Mouse (Mus musculus) kidney, adult 11 months (tissue): Measurements from ENCODE around the gene Il2ra.

ENCODE experiments used
- DNase-seq: peaks from one replicate; pipeline ENCODE4 v3.0.0; 2022

The Il2ra gene

GRCm38 (mm10) chr2:11653780-11654179 lies 11.2 kb downstream of the Il2ra start:
- no peak for DNase-seq

DNA sequence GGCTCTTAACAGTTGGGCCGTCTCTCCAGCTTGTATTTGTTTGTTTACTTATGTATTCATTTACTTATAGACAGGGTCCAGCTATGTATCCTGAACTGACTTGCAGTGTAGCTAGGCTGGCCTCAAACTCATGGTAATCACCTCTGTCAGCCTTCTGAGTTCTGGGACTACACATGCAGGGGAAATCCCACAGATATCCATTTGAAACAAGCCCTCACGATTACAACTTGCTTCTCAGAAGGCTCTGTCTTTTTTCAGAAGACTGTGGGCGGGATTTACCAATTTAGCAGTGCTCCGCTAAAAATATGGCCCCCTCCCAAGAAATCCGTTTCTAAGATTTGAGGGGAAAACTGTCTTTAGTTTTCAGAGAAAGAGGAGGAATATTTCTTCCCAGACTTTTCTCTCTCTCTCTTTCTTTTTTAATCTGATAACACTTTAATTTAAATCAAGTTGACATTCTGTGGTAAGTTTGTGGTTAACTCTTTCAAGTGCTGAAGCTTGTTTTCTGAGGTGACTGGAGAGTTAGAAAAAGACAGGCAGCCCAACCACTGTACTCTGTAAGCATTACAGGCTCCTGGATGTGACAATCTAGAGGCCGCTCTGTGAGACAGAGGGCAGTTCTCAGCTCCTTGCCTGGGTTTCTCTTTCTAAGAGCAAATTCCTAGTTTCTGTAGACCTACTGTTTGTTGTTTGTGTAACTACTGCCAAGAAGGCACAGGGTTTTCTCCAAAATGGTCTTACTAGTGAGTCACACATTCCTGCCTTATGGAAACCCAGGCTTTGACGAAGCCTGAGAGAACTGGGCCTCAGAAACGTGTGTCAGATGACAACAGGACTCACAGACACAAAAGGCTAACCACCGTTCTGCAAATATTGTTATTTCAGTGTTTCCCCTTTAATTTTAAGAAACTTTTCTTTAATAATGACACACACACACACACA lies 12.7 kb downstream of the Il2ra start:
- DNase-seq, result no peak

DNA sequence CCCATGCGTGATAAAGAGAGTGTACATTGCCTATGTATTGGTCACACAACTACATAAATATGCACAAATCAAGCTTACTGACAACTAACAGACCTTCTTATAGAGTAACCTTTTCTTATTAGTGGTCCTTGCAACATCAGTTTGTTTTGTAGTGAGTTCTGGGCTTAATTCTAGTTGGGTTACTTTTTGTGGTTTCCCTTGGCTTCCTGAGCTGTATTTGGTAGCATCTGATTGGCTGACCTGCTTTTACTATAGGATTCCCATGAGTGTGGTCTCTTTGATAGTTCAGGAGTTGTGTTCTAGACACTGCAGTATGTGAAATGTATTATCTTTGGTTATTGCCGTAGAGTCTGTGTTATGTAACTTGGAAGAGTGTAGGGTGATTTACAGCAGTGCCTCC lies 15.0 kb downstream of the Il2ra start:
- no peak for DNase-seq

GRCm38 (mm10) chr2:11659263-11659662 lies 16.7 kb downstream of the Il2ra start:
- DNase-seq, result no peak

- DNase-seq, result no peak
Observed at GRCm38 (mm10) chr2:11662143-11662906, 19.7 kb downstream of the Il2ra start.

- no peak for DNase-seq
Observed at GRCm38 (mm10) chr2:11662907-11663230, 20.3 kb downstream of the Il2ra start.

- DNase-seq, result peak; percentile 82
Observed at GRCm38 (mm10) chr2:11663961-11664360, 21.4 kb downstream of the Il2ra start.

- peak; percentile 7 for DNase-seq
Observed at GRCm38 (mm10) chr2:11664367-11664766, 21.8 kb downstream of the Il2ra start.

DNA sequence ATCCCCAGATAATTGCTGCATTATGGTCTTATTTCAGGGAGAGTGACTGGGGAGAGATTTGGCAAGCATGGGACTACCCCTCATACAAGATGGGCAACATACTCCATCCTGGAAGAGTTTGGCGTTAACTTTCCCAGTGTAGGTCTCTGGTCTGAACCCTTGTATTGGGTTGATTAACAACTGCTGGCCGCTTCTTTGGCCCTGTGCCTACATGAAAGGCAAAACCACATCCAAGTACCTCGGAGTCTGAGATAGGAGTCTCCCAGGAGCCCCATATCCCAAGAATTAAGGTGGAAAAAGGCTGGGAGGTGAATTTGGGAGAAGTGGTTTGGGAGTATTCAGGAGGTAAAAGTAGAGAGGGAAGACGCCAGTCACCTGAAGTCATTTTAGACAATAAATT lies 22.2 kb downstream of the Il2ra start:
- peak; percentile 38 for DNase-seq

- DNase-seq, result peak; percentile 56
Observed at GRCm38 (mm10) chr2:11665326-11665725, 22.7 kb downstream of the Il2ra start.

GRCm38 (mm10) chr2:11672144-11672543 lies 29.5 kb downstream of the Il2ra start:
- no peak for DNase-seq

DNA sequence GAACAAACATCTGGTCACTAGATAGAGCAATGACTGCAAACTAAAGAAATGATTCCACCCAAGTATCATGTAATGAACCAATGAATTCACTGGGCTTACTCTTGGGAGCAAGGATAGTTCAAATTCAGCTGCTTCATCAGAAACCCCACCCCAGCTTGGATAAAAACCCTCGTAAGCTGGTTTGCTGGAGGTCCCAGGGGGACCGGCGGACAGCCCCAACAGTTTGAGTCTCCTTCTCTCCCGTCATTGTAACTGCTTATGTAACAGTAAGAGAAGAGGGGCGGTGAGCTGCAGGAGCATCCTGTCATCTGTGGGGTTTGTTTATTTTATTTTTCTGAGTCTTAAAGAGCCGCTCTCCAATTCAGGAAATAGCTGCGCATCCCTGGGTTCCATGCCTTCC lies 37.0 kb downstream of the Il2ra start:
- no peak for DNase-seq

DNA sequence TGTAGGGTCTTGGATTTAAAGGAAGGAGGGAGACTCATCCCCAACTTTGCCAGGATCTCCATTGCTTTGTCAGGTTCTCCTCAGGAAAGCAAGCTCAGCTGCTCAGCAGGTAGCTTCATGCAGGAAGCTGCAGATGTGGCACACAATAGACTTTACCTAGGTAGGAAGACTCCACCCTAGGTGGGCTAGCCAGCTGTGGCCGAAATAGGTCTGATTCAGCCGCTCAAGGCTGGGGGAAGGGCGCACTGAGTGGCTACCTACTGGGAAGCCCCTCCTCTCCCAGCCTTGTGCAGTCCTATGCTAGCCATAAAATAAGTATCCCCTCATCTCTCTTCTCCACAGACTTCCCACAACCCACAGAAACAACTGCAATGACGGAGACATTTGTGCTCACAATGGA lies 40.1 kb downstream of the Il2ra start:
- DNase-seq, result no peak

- no peak for DNase-seq
Observed at GRCm38 (mm10) chr2:11686512-11686911, 43.9 kb downstream of the Il2ra start.

DNA sequence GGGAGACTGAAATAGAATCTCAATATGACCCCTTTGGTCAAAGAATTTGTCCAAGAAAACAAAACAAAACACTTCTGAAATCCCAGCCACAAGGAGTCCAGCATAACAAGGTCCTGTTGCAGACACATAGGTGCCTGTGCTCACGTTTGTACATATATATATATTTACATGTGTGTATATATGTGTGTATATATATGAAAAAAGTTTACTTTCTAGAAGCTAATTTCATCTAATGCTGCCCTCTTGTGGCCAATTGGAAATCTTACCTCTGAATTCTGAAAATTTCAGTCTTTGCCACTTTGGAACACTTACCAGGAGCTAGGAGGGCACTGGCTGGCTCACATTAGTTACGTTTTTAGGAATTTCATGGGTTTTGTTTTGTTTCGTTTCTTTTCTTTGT lies 44.8 kb downstream of the Il2ra start:
- no peak for DNase-seq

DNA sequence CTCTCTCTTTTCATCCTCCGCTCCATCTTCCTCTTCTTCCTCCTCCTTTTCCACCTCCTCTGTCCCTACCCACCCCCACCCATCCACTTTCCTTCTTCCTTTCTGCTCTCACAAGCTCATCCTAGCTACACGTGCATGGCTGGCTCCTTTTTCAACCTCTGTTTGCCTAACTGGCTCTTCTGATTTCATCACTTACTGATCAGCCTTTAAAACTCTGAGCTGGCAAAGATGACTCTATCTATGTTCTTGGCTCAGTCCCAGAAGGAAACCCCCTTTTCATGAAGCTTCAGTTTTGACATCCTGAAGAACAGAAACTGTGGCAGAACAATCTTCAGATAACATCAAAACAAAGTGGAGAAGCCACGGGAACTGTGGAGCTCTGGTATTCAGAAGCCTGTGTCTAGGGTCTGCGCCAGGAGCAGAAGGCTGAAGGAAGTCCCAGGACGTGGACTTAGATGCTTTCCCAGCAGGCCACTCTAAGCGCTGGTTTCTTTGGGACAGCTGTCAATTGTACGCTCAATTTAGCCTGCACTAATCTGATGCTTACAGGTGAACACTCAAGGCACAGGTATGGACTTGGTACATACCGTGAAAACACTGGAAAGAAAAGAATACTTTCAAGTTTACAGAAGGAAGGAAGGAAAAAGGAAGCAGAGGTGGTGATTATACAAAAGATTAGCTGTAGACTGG lies 47.7 kb downstream of the Il2ra start:
- DNase-seq, result no peak

- DNase-seq, result no peak
Observed at GRCm38 (mm10) chr2:11693352-11693751, 50.7 kb downstream of the Il2ra start.

DNA sequence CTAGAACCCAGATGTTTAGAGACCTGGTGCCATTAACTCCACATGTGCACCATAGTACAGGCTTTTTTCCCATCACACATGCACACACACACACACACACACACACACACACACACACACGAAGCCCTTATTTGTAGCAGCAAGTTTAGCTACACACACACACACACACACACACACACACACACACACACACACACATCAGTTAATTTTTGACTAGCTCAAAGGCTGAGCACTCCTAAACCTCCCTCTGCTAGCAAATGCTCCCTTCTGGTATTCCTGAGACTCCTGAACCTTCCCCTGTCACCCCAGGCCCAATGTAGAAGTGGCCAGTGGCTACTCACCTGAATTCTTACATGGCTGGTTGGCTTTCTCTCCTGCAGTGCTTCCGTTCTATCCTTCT lies 51.5 kb downstream of the Il2ra start:
- peak; percentile 47 for DNase-seq

GRCm38 (mm10) chr2:11695867-11696266 lies 53.3 kb downstream of the Il2ra start:
- DNase-seq, result no peak

GRCm38 (mm10) chr2:11698994-11699393 lies 56.4 kb downstream of the Il2ra start:
- DNase-seq, result peak; percentile 79

- no peak for DNase-seq
Observed at GRCm38 (mm10) chr2:11699905-11700304, 57.3 kb downstream of the Il2ra start.

DNA sequence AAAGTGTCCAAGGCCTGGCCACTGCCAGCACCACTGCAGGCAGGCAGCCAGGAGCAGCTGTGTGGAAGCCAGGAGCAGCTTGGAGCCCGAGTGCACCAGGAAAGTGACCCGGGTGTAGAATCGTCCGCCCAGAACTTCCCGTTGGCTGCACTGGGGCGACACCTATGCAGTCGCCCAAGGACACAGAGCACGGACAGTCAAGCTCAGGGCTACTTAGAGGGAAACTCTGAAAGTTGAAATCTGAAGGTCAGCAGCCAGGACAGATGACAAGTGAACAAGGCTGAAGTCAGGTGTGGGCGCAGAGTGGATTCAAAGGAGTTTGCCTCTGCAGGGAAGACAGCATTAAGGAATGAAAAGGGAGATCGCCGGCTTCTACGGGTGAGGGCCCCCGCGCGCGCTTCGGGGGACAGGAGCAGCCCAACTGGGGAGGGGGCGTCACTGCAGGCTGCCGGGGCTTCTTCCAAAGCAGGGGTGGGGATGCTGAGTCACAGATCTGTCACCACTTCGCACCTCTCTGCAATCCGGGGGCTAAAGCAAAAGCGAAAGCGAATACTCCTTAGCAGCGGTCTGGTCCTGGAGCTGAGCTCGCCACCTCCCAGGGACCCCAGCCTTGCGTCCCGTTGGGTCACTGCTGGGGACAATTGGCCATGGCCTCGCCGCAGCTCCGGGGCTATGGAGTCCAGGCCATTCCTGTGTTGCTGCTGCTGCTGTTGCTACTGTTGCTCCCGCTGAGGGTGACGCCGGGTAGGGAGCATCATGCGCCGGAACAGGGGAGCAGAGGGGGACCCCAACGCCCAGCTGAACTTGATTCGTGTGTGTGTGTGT lies 62.8 kb downstream of the Il2ra start, which contains the start of gene Il15ra:
Gene Il15ra, plus strand, starts transcription at position 90 of the 825 bp plus-strand sequence.
- DNase-seq, result peak; percentile 93
